In the genomic region with DNA sequence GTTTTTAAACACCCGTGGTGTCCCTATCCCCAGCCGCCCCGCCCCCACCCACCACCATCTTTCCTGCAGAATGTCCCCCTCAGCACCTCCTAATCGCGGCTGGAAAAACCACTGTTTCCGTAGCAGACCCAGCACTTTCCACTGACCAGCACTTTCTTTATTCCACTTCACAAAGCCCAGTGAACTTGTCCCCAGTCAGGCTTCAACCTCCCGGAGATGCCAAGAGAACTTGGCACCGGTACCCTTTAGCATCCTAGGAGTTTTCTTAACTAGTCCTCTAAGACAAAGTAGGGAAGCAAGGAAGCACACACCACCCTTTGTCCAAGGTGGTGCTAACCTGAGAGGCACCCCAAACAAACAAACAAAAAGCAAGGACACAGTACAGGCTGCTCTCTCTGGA, we compare ENCODE assay signal across 8 mouse cellular contexts. TPM values are rescaled to one million over a fixed set of nuclear protein-coding genes. Genes with fewer than 3 reads are reported as not detected.
A peak's percentile ranks its signal among the peaks of the same experiment; 100 is the strongest.
DNase-seq lines count a peak whose midpoint lies in the region; ATAC-seq and TF ChIP-seq lines count a peak whose summit lies in the region.

No protein-coding gene starts in this region.

- intact Hi-C loops in heart, postnatal 14 days (cut with DNase I), result loop anchor here (2.0 to 10.0 kb wide), 10 partner anchors 31 to 453 kb away; a partner anchor contains a TSS

- TF ChIP-seq CTCF in C2C12 (IDR thresholded peaks at IDR 0.05; ENCODE audit: control insufficient read depth, insufficient read depth, insufficient read length) (no peak), MEL (IDR thresholded peaks at IDR 0.05 in 2 of 3, conservative IDR thresholded peaks at IDR 0.05 in 1 of 3; ENCODE audit: control insufficient read depth in 1 of 3, insufficient read depth in 1 of 3, low read depth in 2 of 3, low read length in 3 of 3, poor library complexity in 1 of 3, severe bottlenecking in 1 of 3) (no peak)
- no peak for TF ChIP-seq CTCF in embryonic fibroblast, embryonic 13.5 days (IDR thresholded peaks at IDR 0.05; ENCODE audit: borderline replicate concordance, insufficient read depth, low read length)
- no peak for TF ChIP-seq CTCF in layer of hippocampus, adult 2 months (conservative IDR thresholded peaks at IDR 0.05)
- no peak for TF ChIP-seq CTCF in lung, postnatal 0 days (IDR thresholded peaks at IDR 0.05)

- H3K79me2 ChIP-seq in C2C12 (ENCODE audit: control insufficient read depth, insufficient read depth) (peaks cover 63% of the 10 kb centered on the region), MEL (ENCODE audit: control insufficient read depth, insufficient read depth, low read length, poor library complexity) (peaks cover 12% of the 10 kb centered on the region)

- H3K9me3 ChIP-seq in MEL (replicated peaks; ENCODE audit: insufficient read depth, low read length), result no peaks in the 10 kb centered on the region
- no peaks in the 10 kb centered on the region for H3K9me3 ChIP-seq in lung, postnatal 0 days (ENCODE audit: low read length)
- no peaks in the 10 kb centered on the region for H3K9me3 ChIP-seq in stomach, embryonic 14.5 days (ENCODE audit: control insufficient read depth, low read depth, low read length)

- H3K27me3 ChIP-seq in C2C12 (ENCODE audit: control insufficient read depth, insufficient read depth, insufficient read length) (no peaks in the 10 kb centered on the region), MEL (ENCODE audit: control insufficient read depth in 1 of 2, insufficient read depth in 2 of 2, low read length in 2 of 2) (no peaks in the 10 kb centered on the region)
- no peaks in the 10 kb centered on the region for H3K27me3 ChIP-seq in lung, postnatal 0 days (replicated peaks; ENCODE audit: insufficient read depth, low read length)
- no peaks in the 10 kb centered on the region for H3K27me3 ChIP-seq in stomach, embryonic 14.5 days (ENCODE audit: control insufficient read depth, insufficient read depth, low read length)

- TF ChIP-seq RAD21 in MEL (IDR thresholded peaks at IDR 0.05; ENCODE audit: low read depth, low read length), result no peak

- peak; percentile 14 for DNase-seq in MEL (ENCODE audit: low read depth, low spot score)
- peak; percentile 30 to 40 for DNase-seq in heart, postnatal 14 days
- DNase-seq in layer of hippocampus, adult 2 months (ENCODE audit: low spot score in 2 of 2), result peak in 1 of 2 experiments; percentile 23
- DNase-seq in lung, postnatal 0 days (ENCODE audit: low spot score), result peak; percentile 37
- no peak for DNase-seq in T-cell, adult 2 months (ENCODE audit: low spot score)

- H3ac ChIP-seq in C2C12 (ENCODE audit: control insufficient read depth, insufficient read length, low read depth), result peak overlapping the region; percentile 79

- peak overlapping the region; percentile 62 for H3K9ac ChIP-seq in MEL (ENCODE audit: control insufficient read depth, low read depth, low read length, poor library complexity, severe bottlenecking)
- peak overlapping the region; percentile 78 for H3K9ac ChIP-seq in lung, postnatal 0 days (replicated peaks; ENCODE audit: low read depth)
- peak overlapping the region; percentile 67 for H3K9ac ChIP-seq in stomach, embryonic 14.5 days (replicated peaks; ENCODE audit: low read depth, low read length)

- H3K79me3 ChIP-seq in C2C12 (ENCODE audit: low read depth), result peaks cover 63% of the 10 kb centered on the region

- H3K27ac ChIP-seq in MEL (ENCODE audit: control insufficient read depth, low read depth, low read length), result no peak overlapping the region
- peak overlapping the region; percentile 90 for H3K27ac ChIP-seq in embryonic fibroblast, embryonic 13.5 days (ENCODE audit: insufficient read depth, low read length)
- peak overlapping the region; percentile 100 for H3K27ac ChIP-seq in layer of hippocampus, adult 2 months
- H3K27ac ChIP-seq in lung, postnatal 0 days (ENCODE audit: low read length), result peak overlapping the region; percentile 100
- H3K27ac ChIP-seq in stomach, embryonic 14.5 days (ENCODE audit: low read length), result peak overlapping the region; percentile 30; the same call in 1 of the 2 replicates

- H3K4me2 ChIP-seq in lung, postnatal 0 days (replicated peaks; ENCODE audit: low read depth, low read length), result peak overlapping the region; percentile 75
- peak overlapping the region; percentile 57 for H3K4me2 ChIP-seq in stomach, embryonic 14.5 days (replicated peaks; ENCODE audit: low read depth, low read length)

- TF ChIP-seq POLR2A in MEL (IDR thresholded peaks at IDR 0.05; ENCODE audit: control insufficient read depth in 1 of 2, insufficient read depth in 1 of 2, low read depth in 1 of 2, low read length in 2 of 2, poor library complexity in 1 of 2), result no peak
- TF ChIP-seq POLR2A in embryonic fibroblast, embryonic 13.5 days (IDR thresholded peaks at IDR 0.05; ENCODE audit: low read depth, low read length), result 0 out of 2 replicates have a peak, but pooled peaks have one; percentile 23

- peaks cover 12 to 29% of the 10 kb centered on the region in 2 experiments for H3K4me1 ChIP-seq in MEL (ENCODE audit: control insufficient read depth in 1 of 2, insufficient read depth in 2 of 2, low read length in 2 of 2)
- H3K4me1 ChIP-seq in embryonic fibroblast, embryonic 13.5 days (ENCODE audit: control insufficient read depth, insufficient read depth, low read length), result peaks cover 9% of the 10 kb centered on the region
- H3K4me1 ChIP-seq in lung, postnatal 0 days (ENCODE audit: insufficient read depth, low read depth, low read length), result no peaks in the 10 kb centered on the region
- H3K4me1 ChIP-seq in stomach, embryonic 14.5 days (ENCODE audit: control insufficient read depth, insufficient read depth, low read length), result peaks cover 16% of the 10 kb centered on the region

- TF ChIP-seq EP300 in MEL (IDR thresholded peaks at IDR 0.05; ENCODE audit: low read depth in 1 of 2, low read length in 2 of 2), result no peak
- TF ChIP-seq EP300 in lung, postnatal 0 days (IDR thresholded peaks at IDR 0.05), result no peak

- H3K36me3 ChIP-seq in C2C12 (ENCODE audit: control insufficient read depth, insufficient read depth), result no peaks in the 10 kb centered on the region
- H3K36me3 ChIP-seq in MEL (ENCODE audit: control insufficient read depth in 1 of 2, insufficient read depth in 2 of 2, low read length in 2 of 2), result peaks cover 0 to 30% of the 10 kb centered on the region in 2 experiments; a peak in 2 of 4 replicates
- H3K36me3 ChIP-seq in lung, postnatal 0 days (ENCODE audit: insufficient read depth, low read length), result no peaks in the 10 kb centered on the region
- no peaks in the 10 kb centered on the region for H3K36me3 ChIP-seq in stomach, embryonic 14.5 days (ENCODE audit: control insufficient read depth, insufficient read depth, low read length)

- 2% methylated on average over 8 of the region's 8 CpGs for WGBS in lung, postnatal 0 days
- WGBS in stomach, embryonic 14.5 days, result 2% methylated on average over 8 of the region's 8 CpGs

- ATAC-seq in lung, postnatal 0 days, result no peak
- no peak for ATAC-seq in stomach, embryonic 14.5 days (ENCODE audit: insufficient number of reproducible peaks, insufficient read depth, low FRiP score, low read depth)

- peak overlapping the region; percentile 63 for H3K4me3 ChIP-seq in C2C12 (ENCODE audit: insufficient read depth, poor library complexity, severe bottlenecking)
- peak overlapping the region; percentile 75 to 93 for H3K4me3 ChIP-seq in MEL (ENCODE audit: control insufficient read depth in 1 of 2, insufficient read depth in 1 of 2, low read depth in 2 of 2, low read length in 2 of 2)
- peak overlapping the region; percentile 68 for H3K4me3 ChIP-seq in embryonic fibroblast, embryonic 13.5 days (ENCODE audit: insufficient read depth, low read length)
- H3K4me3 ChIP-seq in layer of hippocampus, adult 2 months, result peak overlapping the region; percentile 92
- peak overlapping the region; percentile 94 for H3K4me3 ChIP-seq in lung, postnatal 0 days (ENCODE audit: low read depth, low read length)
- peak overlapping the region; percentile 65 for H3K4me3 ChIP-seq in stomach, embryonic 14.5 days (ENCODE audit: low read depth, low read length)

TF ChIP-seq in C2C12, 6 proteins besides CTCF, POLR2A, EP300 and RAD21:
- no peak for TF ChIP-seq MYOG (IDR thresholded peaks at IDR 0.05; ENCODE audit: control insufficient read depth, extremely low read depth, insufficient read length)
- no peak for TF ChIP-seq FOSL1 (IDR thresholded peaks at IDR 0.05; ENCODE audit: insufficient read depth, low read length, poor library complexity, severe bottlenecking)
- TF ChIP-seq CEBPB (IDR thresholded peaks at IDR 0.05; ENCODE audit: low read depth), result no peak
- no peak for TF ChIP-seq MYOD1 (IDR thresholded peaks at IDR 0.05; ENCODE audit: control insufficient read depth, insufficient read length, low read depth)
- no peak for TF ChIP-seq MAX (IDR thresholded peaks at IDR 0.05)
- TF ChIP-seq USF1 (IDR thresholded peaks at IDR 0.05; ENCODE audit: low read depth), result no peak
TF ChIP-seq in C2C12: peak in this region for 0.

TF ChIP-seq in MEL, 35 proteins besides CTCF, POLR2A, EP300 and RAD21 (continues in another document):
- TF ChIP-seq MXI1 (IDR thresholded peaks at IDR 0.05; ENCODE audit: low read depth, low read length) (no peak), MYB (IDR thresholded peaks at IDR 0.05; ENCODE audit: low read depth, low read length) (no peak), MAX (IDR thresholded peaks at IDR 0.05; ENCODE audit: low read length) (no peak), RCOR1 (IDR thresholded peaks at IDR 0.05; ENCODE audit: low read depth, low read length) (no peak), TBP (IDR thresholded peaks at IDR 0.05; ENCODE audit: low read depth, low read length) (no peak), ZKSCAN1 (IDR thresholded peaks at IDR 0.05; ENCODE audit: low read depth, low read length) (no peak), ETS1 (IDR thresholded peaks at IDR 0.05; ENCODE audit: low read depth, low read length) (no peak), JUND (IDR thresholded peaks at IDR 0.05; ENCODE audit: low read depth, low read length) (no peak), SMC3 (IDR thresholded peaks at IDR 0.05; ENCODE audit: low read depth, low read length) (no peak), NRF1 (IDR thresholded peaks at IDR 0.05; ENCODE audit: insufficient read depth, low read depth, low read length, poor library complexity, severe bottlenecking) (no peak), TCF12 (IDR thresholded peaks at IDR 0.05; ENCODE audit: low read depth, low read length) (no peak), USF2 (IDR thresholded peaks at IDR 0.05; ENCODE audit: borderline replicate concordance in 1 of 2, insufficient read depth in 1 of 2, low read depth in 1 of 2, low read length in 2 of 2) (no peak)

RNA-seq across cellular contexts. Expression of a gene that starts 2.2 kb away (rescaled TPM):
- polyA plus RNA-seq in C2C12 (2012; fragmentation: generic; extraction: Trizol) (4.2 TPM), MEL (2012; ENCODE audit: insufficient read depth in 1 of 2, insufficient read length in 2 of 2, low read depth in 1 of 2, low replicate concordance in 2 of 2, missing spikeins in 1 of 2) (1 to 10 TPM in 1 of 2 experiments, not detected in 1; 3.1 TPM)
- 1.6 and 2.7 TPM in 2 replicates for total RNA-seq in MEL (2012; rRNA removed)
- polyA plus RNA-seq in embryonic fibroblast, embryonic 13.5 days (2011; ENCODE audit: insufficient read length, low read depth, missing spikeins), result 34.3 and 44.7 TPM in 2 replicates
- total RNA-seq in heart, postnatal 14 days (2021), result 10 to 100 TPM; 22.1 to 22.6 TPM
- 10 to 100 TPM; 30.1 to 31.9 TPM for total RNA-seq in layer of hippocampus, adult 2 months (2021)
- polyA plus RNA-seq in lung, postnatal 0 days (2015; fragmentation: Nextera tagmentation; extraction: Ambion mirVana), result 40.9 and 47.9 TPM in 2 replicates
- 24.6 and 31.2 TPM in 2 replicates for polyA plus RNA-seq in stomach, embryonic 14.5 days (2014; fragmentation: Nextera tagmentation; extraction: Ambion mirVana)
